Mouse (Mus musculus): ENCODE data around the gene Hspb2.

DNA sequence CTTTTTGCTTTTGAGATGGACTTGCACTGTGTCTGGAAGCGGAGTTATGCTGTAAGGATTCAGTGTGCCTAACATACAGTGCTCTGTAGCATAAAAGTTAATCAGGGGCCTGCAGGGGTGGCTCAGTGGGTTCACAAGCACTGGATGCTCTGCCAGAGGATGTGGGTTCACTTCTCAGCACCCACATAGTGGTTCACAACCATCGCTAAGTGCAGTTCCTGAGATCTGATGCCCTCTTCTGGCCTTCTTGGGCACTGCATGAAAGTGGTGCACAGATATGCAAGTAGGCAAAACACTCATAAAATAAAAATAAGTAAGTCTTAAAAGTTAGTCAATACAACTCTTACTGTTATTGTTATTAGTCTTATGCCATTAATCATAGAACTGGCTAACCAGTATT, 30.0 kb upstream of the Hspb2 start:
- TF ChIP-seq POLR2A (IDR thresholded peaks at IDR 0.05; ENCODE audit: low read depth, low read length) (no peak), CTCF (IDR thresholded peaks at IDR 0.05; ENCODE audit: borderline replicate concordance, insufficient read depth, low read length) (peak; percentile 58; the same call in 1 of the 2 replicates)
